Mouse (Mus musculus): ENCODE results near the gene Zcchc3.
A peak's percentile ranks its signal among the peaks of the same experiment; 100 is the strongest.

Zcchc3 gene

GRCm38 (mm10) chr2:152406126-152406525 lies 8.7 kb downstream of the Zcchc3 start:
- DNase-seq = peak; percentile 80

GRCm38 (mm10) chr2:152399122-152399542 lies 15.7 kb downstream of the Zcchc3 start:
- DNase-seq = no peak

GRCm38 (mm10) chr2:152398691-152399090 lies 16.1 kb downstream of the Zcchc3 start:
- DNase-seq = peak; percentile 65

GRCm38 (mm10) chr2:152397680-152398435 lies 17.0 kb downstream of the Zcchc3 start, which contains the start of gene Sox12:
Gene Sox12 (minus strand): TSS chr2:152398063.
- DNase-seq = peak; percentile 81 to 85

- peak; percentile 62 to 65 for DNase-seq
These were observed 17.7 kb downstream of the Zcchc3 start for GRCm38 (mm10) chr2:152397004-152397589.

GRCm38 (mm10) chr2:152396110-152397003 lies 18.5 kb downstream of the Zcchc3 start:
- DNase-seq = peak; percentile 54 to 59

GRCm38 (mm10) chr2:152395271-152395920 lies 19.4 kb downstream of the Zcchc3 start:
- no peak for DNase-seq

GRCm38 (mm10) chr2:152393225-152394017 lies 21.4 kb downstream of the Zcchc3 start:
- no peak for DNase-seq

GRCm38 (mm10) chr2:152392786-152393185 lies 22.0 kb downstream of the Zcchc3 start:
- DNase-seq = no peak

- no peak for DNase-seq
These were observed 30.6 kb downstream of the Zcchc3 start for GRCm38 (mm10) chr2:152384191-152384590.

- DNase-seq = no peak
These were observed 38.5 kb downstream of the Zcchc3 start, which contains the start of gene Nrsn2 for GRCm38 (mm10) chr2:152376345-152376741. Gene Nrsn2 (minus strand): TSS chr2:152376638.

- no peak for DNase-seq
These were observed 39.0 kb downstream of the Zcchc3 start for GRCm38 (mm10) chr2:152375652-152376344.

GRCm38 (mm10) chr2:152373547-152373946 lies 41.3 kb downstream of the Zcchc3 start:
- no peak for DNase-seq

- DNase-seq = no peak
These were observed 42.2 kb downstream of the Zcchc3 start for GRCm38 (mm10) chr2:152372661-152373060.

GRCm38 (mm10) chr2:152372104-152372503 lies 42.7 kb downstream of the Zcchc3 start:
- peak; percentile 28 to 43 for DNase-seq

GRCm38 (mm10) chr2:152368532-152369140 lies 46.2 kb downstream of the Zcchc3 start:
- DNase-seq = peak; percentile 40 to 54

- DNase-seq = no peak
These were observed 46.9 kb downstream of the Zcchc3 start for GRCm38 (mm10) chr2:152367917-152368316.

- peak in 1 of 2 experiments; percentile 46 for DNase-seq
These were observed 51.3 kb downstream of the Zcchc3 start for GRCm38 (mm10) chr2:152363245-152364147.

Measured in thymus, adult 18-20 months (tissue).